Comparison of ENCODE assay signal across 10 mouse cellular contexts in genomic region chr16:44502895-44503575, GRCm38 (mm10). TPM values are rescaled to one million over a fixed set of nuclear protein-coding genes. Genes with fewer than 3 reads are reported as not detected.
DNase-seq lines count a peak whose midpoint lies in the region; ATAC-seq and TF ChIP-seq lines count a peak whose summit lies in the region.
"Had no signal": no experiment of that assay in that cellular context is flagged by ENCODE, and none has a peak within 500 bp of the region (broad histone marks: within the 10 kb centered on the region; RNA-seq: fewer than 3 reads in every experiment).

No protein-coding gene starts in this region.

- TF ChIP-seq CTCF in hindbrain, postnatal 0 days (IDR thresholded peaks at IDR 0.05; ENCODE audit: low read depth) = no peak
- no peak for TF ChIP-seq CTCF in stomach, postnatal 0 days (IDR thresholded peaks at IDR 0.05; ENCODE audit: low read depth)

- H3K4me3 ChIP-seq in midbrain, embryonic 12.5 days = no peak overlapping the region
- no peak overlapping the region for H3K4me3 ChIP-seq in midbrain, embryonic 10.5 days
- H3K4me3 ChIP-seq in embryonic facial prominence, embryonic 15.5 days (replicated peaks) = no peak overlapping the region
- H3K4me3 ChIP-seq in hindbrain, postnatal 0 days (ENCODE audit: low read length) = no peak overlapping the region
- H3K4me3 ChIP-seq in stomach, postnatal 0 days (ENCODE audit: low read depth, low read length) = no peak overlapping the region
- H3K4me3 ChIP-seq: erythroblast, embryonic 14.5 days had no signal

- 0 out of 2 replicates have a peak, but pooled peaks cover 5% of the 10 kb centered on the region for H3K4me1 ChIP-seq in midbrain, embryonic 12.5 days
- peaks cover 12% of the 10 kb centered on the region; the same call in 1 of the 2 replicates for H3K4me1 ChIP-seq in midbrain, embryonic 10.5 days
- peaks cover 29% of the 10 kb centered on the region for H3K4me1 ChIP-seq in embryonic facial prominence, embryonic 15.5 days
- H3K4me1 ChIP-seq in hindbrain, postnatal 0 days (ENCODE audit: insufficient read depth, low read length) = peaks cover 6% of the 10 kb centered on the region; the same call in 1 of the 2 replicates
- H3K4me1 ChIP-seq in stomach, postnatal 0 days (replicated peaks; ENCODE audit: control insufficient read depth, insufficient read depth) = no peaks in the 10 kb centered on the region

- H3K9ac ChIP-seq in midbrain, embryonic 12.5 days (replicated peaks) = no peak overlapping the region
- H3K9ac ChIP-seq in embryonic facial prominence, embryonic 15.5 days = no peak overlapping the region
- no peak overlapping the region for H3K9ac ChIP-seq in hindbrain, postnatal 0 days (replicated peaks; ENCODE audit: low read length)
- no peak overlapping the region for H3K9ac ChIP-seq in stomach, postnatal 0 days (ENCODE audit: low read length)

- ATAC-seq in midbrain, embryonic 12.5 days (ENCODE audit: low FRiP score, low read depth) = 0 out of 2 replicates have a peak, but pooled peaks have one; percentile 14
- 0 out of 2 replicates have a peak, but pooled peaks have one; percentile 41 for ATAC-seq in embryonic facial prominence, embryonic 15.5 days (ENCODE audit: insufficient number of reproducible peaks, low FRiP score, low TSS enrichment, low read depth)
- peak; percentile 84 for ATAC-seq in hindbrain, postnatal 0 days
- ATAC-seq in stomach, postnatal 0 days (ENCODE audit: low FRiP score, low TSS enrichment) = peak; percentile 71
- ATAC-seq in activated CD4-positive, CD25-positive, alpha-beta regulatory T cell, adult 4 months = no peak

- no peaks in the 10 kb centered on the region for H3K9me3 ChIP-seq in midbrain, embryonic 12.5 days
- H3K9me3 ChIP-seq in midbrain, embryonic 10.5 days (replicated peaks) = peaks cover 17% of the 10 kb centered on the region; the same call in 1 of the 2 replicates
- H3K9me3 ChIP-seq in embryonic facial prominence, embryonic 15.5 days (replicated peaks) = no peaks in the 10 kb centered on the region
- no peaks in the 10 kb centered on the region for H3K9me3 ChIP-seq in hindbrain, postnatal 0 days (ENCODE audit: low read length)
- H3K9me3 ChIP-seq in stomach, postnatal 0 days (ENCODE audit: control insufficient read depth, low read length) = no peaks in the 10 kb centered on the region

- H3K27ac ChIP-seq in midbrain, embryonic 12.5 days (replicated peaks) = no peak overlapping the region
- no peak overlapping the region for H3K27ac ChIP-seq in midbrain, embryonic 10.5 days (replicated peaks)
- peak overlapping the region; percentile 55; the same call in 1 of the 2 replicates for H3K27ac ChIP-seq in embryonic facial prominence, embryonic 15.5 days (replicated peaks)
- H3K27ac ChIP-seq in hindbrain, postnatal 0 days = peak overlapping the region; percentile 49; the same call in 1 of the 2 replicates
- H3K27ac ChIP-seq in stomach, postnatal 0 days (replicated peaks) = 0 out of 2 replicates have a peak overlapping the region, but pooled peaks have one; percentile 13

- H3K27me3 ChIP-seq in midbrain, embryonic 12.5 days = no peaks in the 10 kb centered on the region
- no peaks in the 10 kb centered on the region for H3K27me3 ChIP-seq in midbrain, embryonic 10.5 days (ENCODE audit: low read depth, poor library complexity, severe bottlenecking)
- H3K27me3 ChIP-seq in embryonic facial prominence, embryonic 15.5 days = no peaks in the 10 kb centered on the region
- no peaks in the 10 kb centered on the region for H3K27me3 ChIP-seq in hindbrain, postnatal 0 days (ENCODE audit: insufficient read depth, low read length)
- no peaks in the 10 kb centered on the region for H3K27me3 ChIP-seq in stomach, postnatal 0 days (ENCODE audit: control insufficient read depth, insufficient read depth, low read length)

- no peak overlapping the region for H3K4me2 ChIP-seq in midbrain, embryonic 12.5 days (replicated peaks)
- H3K4me2 ChIP-seq in embryonic facial prominence, embryonic 15.5 days (replicated peaks) = no peak overlapping the region
- no peak overlapping the region for H3K4me2 ChIP-seq in hindbrain, postnatal 0 days (ENCODE audit: low read depth, low read length)
- no peak overlapping the region for H3K4me2 ChIP-seq in stomach, postnatal 0 days (replicated peaks; ENCODE audit: low read depth)

- WGBS in midbrain, embryonic 12.5 days = 82% methylated on average over 8 of the region's 8 CpGs
- WGBS in midbrain, embryonic 10.5 days = 82% methylated on average over 8 of the region's 8 CpGs
- WGBS in embryonic facial prominence, embryonic 15.5 days = 38% methylated on average over 8 of the region's 8 CpGs
- WGBS in hindbrain, postnatal 0 days = 39% methylated on average over 8 of the region's 8 CpGs
- WGBS in stomach, postnatal 0 days = 45% methylated on average over 8 of the region's 8 CpGs

- H3K36me3 ChIP-seq in midbrain, embryonic 12.5 days = peaks cover 95% of the 10 kb centered on the region
- H3K36me3 ChIP-seq in midbrain, embryonic 10.5 days = peaks cover 100% of the 10 kb centered on the region
- peaks cover 73% of the 10 kb centered on the region for H3K36me3 ChIP-seq in embryonic facial prominence, embryonic 15.5 days
- peaks cover 24% of the 10 kb centered on the region; the same call in 1 of the 2 replicates for H3K36me3 ChIP-seq in hindbrain, postnatal 0 days (ENCODE audit: insufficient read depth, low read length)
- H3K36me3 ChIP-seq in stomach, postnatal 0 days (ENCODE audit: control insufficient read depth, insufficient read depth, low read length) = peaks cover 27% of the 10 kb centered on the region

- DNase-seq in midbrain, embryonic 10.5 days (ENCODE audit: low spot score) = no peak
- peak; percentile 79 for DNase-seq in hindbrain, postnatal 0 days (ENCODE audit: low spot score)
- DNase-seq in stomach, postnatal 0 days (ENCODE audit: low spot score) = no peak
- DNase-seq in yolk sac, embryonic 10.5 days (ENCODE audit: low spot score) = no peak
- DNase-seq: layer of hippocampus, postnatal 36 days had no signal

- TF ChIP-seq EP300 in stomach, postnatal 0 days (optimal IDR thresholded peaks at IDR 0.05) = no peak

RNA-seq across cellular contexts. Expression of gene Boc, which starts 55.7 kb away (rescaled TPM):
- polyA plus RNA-seq in midbrain, embryonic 12.5 days (2016; fragmentation: Nextera tagmentation; extraction: Ambion mirVana) = 52.4 and 67.7 TPM in 2 replicates
- 30.8 and 37.1 TPM in 2 replicates for polyA plus RNA-seq in midbrain, embryonic 10.5 days (2016; fragmentation: Nextera tagmentation; extraction: Ambion mirVana)
- 42.3 and 49.1 TPM in 2 replicates for polyA plus RNA-seq in embryonic facial prominence, embryonic 15.5 days (2015; fragmentation: Nextera tagmentation; extraction: Ambion mirVana)
- total RNA-seq in hindbrain, postnatal 0 days (2014; rRNA removed) = 43.9 and 45.5 TPM in 2 replicates
- 6.8 and 8.1 TPM in 2 replicates for polyA plus RNA-seq in hindbrain, postnatal 0 days (2015; fragmentation: Nextera tagmentation; extraction: Ambion mirVana)
- polyA plus RNA-seq in stomach, postnatal 0 days (2015; fragmentation: Nextera tagmentation; extraction: Ambion mirVana) = 5.9 and 6.1 TPM in 2 replicates
- under 1 TPM; 0.09 to 0.10 TPM for polyA plus RNA-seq in activated CD4-positive, CD25-positive, alpha-beta regulatory T cell, adult 4 months (2017; shearing (Covaris generic))
- total RNA-seq: neutrophil, adult 5-6 weeks had no signal
- polyA plus RNA-seq: erythroblast, embryonic 14.5 days had no signal

Comparison
In these comparisons a context has a peak if more than half of its experiments do, and no peak if none do; other contexts are left out.
1. H3K27ac ChIP-seq: peak in embryonic facial prominence, embryonic 15.5 days (single experiment), hindbrain, postnatal 0 days (single experiment) and stomach, postnatal 0 days (single experiment); none in midbrain, embryonic 12.5 days (single experiment) and midbrain, embryonic 10.5 days (single experiment).